Mouse (Mus musculus): ENCODE results near the gene Prr11.

Gene Prr11

DNA sequence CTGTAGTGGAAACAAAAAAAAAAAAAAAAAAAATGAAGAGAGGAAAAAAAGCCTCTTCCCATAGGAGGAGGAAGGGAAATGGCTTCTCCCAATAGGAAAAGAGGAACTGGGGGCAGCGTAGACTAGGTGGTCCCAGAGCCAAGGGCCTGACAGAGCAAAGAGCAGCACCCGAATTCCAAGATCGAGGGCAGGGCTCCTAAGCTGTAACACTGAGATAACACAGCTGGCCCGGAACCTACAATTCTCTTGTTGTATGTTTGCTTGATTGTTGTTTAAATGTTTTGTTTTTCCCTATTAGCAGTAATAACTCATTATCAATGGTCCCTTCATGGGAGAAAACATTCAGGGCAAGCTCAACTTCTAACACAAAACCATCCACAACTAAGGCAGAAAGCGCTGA is 61.5 kb downstream of the Prr11 start:
- no peak for ATAC-seq (ENCODE audit: low TSS enrichment)

DNA sequence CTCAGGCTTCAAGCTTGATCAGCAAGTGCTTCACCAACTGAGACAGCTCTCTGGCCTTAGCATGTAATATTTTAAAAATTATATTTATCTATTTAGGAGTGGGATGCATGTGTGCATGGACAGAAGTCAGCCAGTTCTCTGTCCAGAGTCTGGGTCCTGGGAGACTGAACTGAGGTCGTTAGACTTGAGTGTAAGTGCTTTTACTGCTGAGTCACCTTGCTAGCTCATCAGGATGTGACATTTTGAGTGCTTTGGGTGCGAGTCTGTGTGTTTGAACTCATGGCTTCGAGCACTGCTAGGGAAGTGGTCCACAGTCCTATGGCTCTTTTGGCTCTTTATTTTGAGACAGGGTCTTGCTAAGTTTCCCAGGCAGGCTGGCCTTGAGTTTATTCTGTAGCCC is 65.5 kb downstream of the Prr11 start:
- ATAC-seq (ENCODE audit: low TSS enrichment), result no peak

DNA sequence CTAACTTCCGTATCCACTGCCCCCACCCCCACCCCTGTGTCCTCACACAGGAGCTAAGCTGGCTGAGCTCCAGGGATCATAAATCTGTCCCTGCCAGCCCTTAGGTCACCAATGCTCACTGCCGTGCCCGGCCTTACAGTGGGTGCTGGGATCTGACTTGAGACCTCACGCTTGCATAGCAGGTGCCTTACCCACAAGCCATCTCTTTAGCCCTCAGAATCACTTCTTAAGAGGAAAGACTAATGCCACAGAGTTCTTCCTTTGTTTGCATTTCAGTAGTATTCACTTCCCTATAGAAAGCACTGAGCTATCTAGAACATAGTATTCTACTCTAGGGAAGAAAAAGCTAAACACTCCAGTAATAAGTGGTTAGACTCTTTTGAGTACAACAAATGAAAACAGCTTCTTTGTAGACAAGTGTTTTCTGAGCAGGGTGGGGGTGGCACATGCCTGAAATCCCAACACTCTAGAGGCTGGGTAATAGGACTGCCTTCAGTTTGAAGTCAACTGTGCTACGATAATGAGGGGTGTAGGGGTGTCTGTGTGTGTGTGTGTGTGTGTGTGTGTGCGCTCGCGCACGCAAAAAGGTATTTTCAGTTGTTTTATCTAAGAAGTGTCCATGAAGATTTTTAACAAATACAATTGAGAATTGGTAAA is 69.1 kb downstream of the Prr11 start:
- ATAC-seq (ENCODE audit: low TSS enrichment), result no peak
